Mouse (Mus musculus): Measurements from ENCODE around the gene Snrnp40.

Gene Snrnp40

GRCm38 (mm10) chr4:130350690-130351422 is 9.1 kb upstream of the Snrnp40 start:
- TF ChIP-seq GATA4 (IDR thresholded peaks at IDR 0.05; ENCODE audit: insufficient replicate concordance, low read length) = no peak

- no peak for TF ChIP-seq GATA4 (IDR thresholded peaks at IDR 0.05; ENCODE audit: insufficient replicate concordance, low read length)
These were observed 7.3 kb upstream of the Snrnp40 start for GRCm38 (mm10) chr4:130352588-130352987.

- TF ChIP-seq GATA4 (IDR thresholded peaks at IDR 0.05; ENCODE audit: insufficient replicate concordance, low read length) = no peak
These were observed 2.0 kb upstream of the Snrnp40 start for GRCm38 (mm10) chr4:130357946-130358345.

- no peak for TF ChIP-seq GATA4 (IDR thresholded peaks at IDR 0.05; ENCODE audit: insufficient replicate concordance, low read length)
These were observed 282 bp downstream of the Snrnp40 start for GRCm38 (mm10) chr4:130360238-130360590.

GRCm38 (mm10) chr4:130376675-130377074 is 16.7 kb downstream of the Snrnp40 start:
- TF ChIP-seq GATA4 (IDR thresholded peaks at IDR 0.05; ENCODE audit: insufficient replicate concordance, low read length) = no peak

GRCm38 (mm10) chr4:130377500-130377899 is 17.6 kb downstream of the Snrnp40 start:
- TF ChIP-seq GATA4 (IDR thresholded peaks at IDR 0.05; ENCODE audit: insufficient replicate concordance, low read length) = no peak

- TF ChIP-seq GATA4 (IDR thresholded peaks at IDR 0.05; ENCODE audit: insufficient replicate concordance, low read length) = no peak
These were observed 19.2 kb downstream of the Snrnp40 start for GRCm38 (mm10) chr4:130379181-130379580.

GRCm38 (mm10) chr4:130380418-130380817 is 20.5 kb downstream of the Snrnp40 start:
- TF ChIP-seq GATA4 (IDR thresholded peaks at IDR 0.05; ENCODE audit: insufficient replicate concordance, low read length) = no peak

GRCm38 (mm10) chr4:130387256-130387655 is 27.3 kb downstream of the Snrnp40 start:
- TF ChIP-seq GATA4 (IDR thresholded peaks at IDR 0.05; ENCODE audit: insufficient replicate concordance, low read length) = no peak

GRCm38 (mm10) chr4:130389496-130389895 is 29.6 kb downstream of the Snrnp40 start:
- TF ChIP-seq GATA4 (IDR thresholded peaks at IDR 0.05; ENCODE audit: insufficient replicate concordance, low read length) = no peak

GRCm38 (mm10) chr4:130389927-130390326 is 30.0 kb downstream of the Snrnp40 start:
- no peak for TF ChIP-seq GATA4 (IDR thresholded peaks at IDR 0.05; ENCODE audit: insufficient replicate concordance, low read length)

- no peak for TF ChIP-seq GATA4 (IDR thresholded peaks at IDR 0.05; ENCODE audit: insufficient replicate concordance, low read length)
These were observed 31.3 kb downstream of the Snrnp40 start for GRCm38 (mm10) chr4:130391265-130391664.

All from liver, adult (tissue).